Mouse (Mus musculus): ENCODE measurements around the gene Kirrel3. TPM values are rescaled to one million over a fixed set of nuclear protein-coding genes. Genes with fewer than 3 reads are reported as not detected.

Kirrel3 gene
- total RNA-seq, 2 experiments from 2014 or later: 0.61 to 0.77 TPM

DNA sequence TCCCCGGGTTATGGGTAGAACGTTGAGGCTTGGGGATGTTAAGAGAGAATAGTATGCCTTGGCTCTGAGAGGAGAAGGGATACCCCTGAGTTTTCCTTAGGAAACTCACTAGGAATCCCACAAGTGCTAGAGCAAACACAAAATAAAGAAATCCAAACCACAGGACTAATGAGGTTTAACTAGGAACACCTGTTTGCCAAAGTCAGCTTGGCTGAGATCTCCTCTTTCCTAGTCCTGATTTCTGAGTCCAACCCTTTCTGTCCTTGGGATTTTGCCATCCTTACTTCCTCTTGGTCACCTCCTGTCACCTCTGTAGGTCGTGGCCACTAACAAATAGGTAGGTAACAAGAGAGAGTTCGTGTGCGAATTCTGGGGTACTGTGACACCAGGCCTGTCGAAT, 540.6 kb downstream of the Kirrel3 start:
- intact Hi-C loops (cut with DNase I): no loop called here
- no peak overlapping the region for H3K27ac ChIP-seq
- no peak for DNase-seq
- no peak for TF ChIP-seq CTCF (IDR thresholded peaks at IDR 0.05)
- no peak overlapping the region for H3K4me3 ChIP-seq

DNA sequence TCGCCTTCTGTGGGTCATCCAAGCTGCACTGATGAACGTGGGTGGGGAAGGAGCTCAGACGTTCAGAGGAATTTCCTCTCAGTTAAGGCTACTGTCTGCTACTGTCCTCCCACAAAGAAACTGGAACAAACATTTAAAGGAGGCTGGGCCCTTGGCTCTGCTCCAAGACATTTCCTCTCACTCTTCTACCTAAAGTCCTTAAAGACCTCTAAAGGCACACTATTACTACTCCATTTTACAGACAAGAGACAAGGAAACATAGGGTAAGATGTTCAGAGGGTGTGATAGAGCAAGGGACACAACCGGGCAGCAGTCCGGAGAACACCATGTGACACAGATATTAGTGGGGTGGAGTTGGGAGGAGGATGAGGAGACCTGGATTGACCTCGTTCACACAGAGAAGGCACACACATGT, 541.2 kb downstream of the Kirrel3 start:
- intact Hi-C loops (cut with DNase I): no loop called here
- no peak for DNase-seq
- no peak for TF ChIP-seq CTCF (IDR thresholded peaks at IDR 0.05)
- H3K4me3 ChIP-seq: no peak overlapping the region
- 0 out of 2 replicates have a peak overlapping the region, but pooled peaks have one; percentile 1 for H3K27ac ChIP-seq

DNA sequence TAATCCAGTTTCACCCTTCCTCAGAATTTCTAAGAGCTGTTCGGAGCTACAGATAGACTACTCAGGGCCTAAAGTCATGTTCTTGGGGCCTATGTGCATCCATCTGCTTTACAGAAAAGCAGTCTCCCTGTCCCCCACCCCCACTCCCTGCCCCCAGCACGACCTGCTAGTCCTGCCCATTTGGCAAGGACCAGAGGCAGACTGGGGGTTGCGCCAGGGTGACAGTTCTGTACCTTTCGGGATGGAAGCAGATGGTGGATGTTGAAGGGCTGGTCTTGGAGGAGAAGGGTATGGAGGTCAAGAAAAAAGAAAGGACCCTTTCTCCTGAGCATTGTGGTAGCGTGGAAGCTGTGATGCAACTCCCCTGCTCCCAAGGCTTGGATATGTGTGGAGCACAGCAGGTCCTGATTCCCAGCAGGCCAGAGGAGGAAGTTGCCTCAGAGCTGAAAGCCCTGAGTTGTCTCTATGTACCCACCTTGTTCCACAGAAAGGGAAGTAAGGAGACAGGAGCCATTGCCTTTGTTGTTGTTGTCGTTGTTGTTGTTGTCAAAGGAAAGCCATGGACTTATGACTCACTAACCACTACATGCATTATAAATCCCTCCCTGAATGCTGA, 541.8 kb downstream of the Kirrel3 start:
- TF ChIP-seq CTCF (IDR thresholded peaks at IDR 0.05): no peak
- intact Hi-C loops (cut with DNase I): no loop called here
- Histone ChIP-seq H3K4me3 (no peak overlapping the region), H3K27ac (0 out of 2 replicates have a peak overlapping the region, but pooled peaks have one; percentile 1)
- DNase-seq: no peak

DNA sequence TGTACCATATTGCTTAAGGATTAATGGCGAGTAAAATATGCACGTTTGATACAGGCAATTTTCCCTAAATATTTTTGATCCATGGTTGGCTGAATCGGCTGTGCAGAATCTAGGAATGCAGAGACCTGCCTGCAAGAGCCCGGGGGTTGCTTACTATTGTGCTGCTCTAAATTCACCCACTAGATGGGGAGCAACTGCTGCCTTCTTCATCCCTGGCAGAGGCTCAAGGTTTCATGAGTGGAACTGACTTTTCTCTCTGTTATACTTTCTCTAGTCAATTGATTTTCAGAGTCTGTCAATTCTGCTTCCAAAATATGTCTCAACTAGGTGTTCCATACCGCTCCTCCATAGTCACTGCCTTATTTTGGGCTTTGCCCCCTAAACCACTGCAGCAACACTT, 545.1 kb downstream of the Kirrel3 start:
- peak; percentile 42 for DNase-seq
- TF ChIP-seq CTCF (IDR thresholded peaks at IDR 0.05): peak; percentile 69
- Histone ChIP-seq H3K4me3 (no peak overlapping the region), H3K27ac (no peak overlapping the region)
- intact Hi-C loops (cut with DNase I): no loop called here

DNA sequence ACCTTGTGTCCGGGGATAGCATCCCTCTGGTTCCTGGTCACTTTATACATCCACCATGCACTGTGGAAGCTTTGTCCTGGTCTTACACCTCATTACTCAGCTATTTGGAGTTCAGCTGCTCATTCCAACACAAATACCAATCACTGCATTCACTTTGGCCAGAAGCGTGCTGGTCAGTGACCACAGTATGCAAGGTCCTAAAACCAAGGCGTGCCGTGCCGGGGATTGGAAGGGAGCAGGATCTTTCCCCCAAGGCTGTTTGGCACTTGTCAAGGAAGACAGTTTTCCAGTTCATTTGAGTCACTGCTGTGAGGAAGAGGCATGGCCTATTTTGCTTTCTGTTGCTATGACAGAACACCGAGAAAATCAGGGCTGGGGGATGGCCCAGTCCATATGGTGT, 546.8 kb downstream of the Kirrel3 start:
- no peak for DNase-seq
- Histone ChIP-seq H3K4me3 (no peak overlapping the region), H3K27ac (no peak overlapping the region)
- intact Hi-C loops (cut with DNase I): no loop called here
- no peak for TF ChIP-seq CTCF (IDR thresholded peaks at IDR 0.05)

DNA sequence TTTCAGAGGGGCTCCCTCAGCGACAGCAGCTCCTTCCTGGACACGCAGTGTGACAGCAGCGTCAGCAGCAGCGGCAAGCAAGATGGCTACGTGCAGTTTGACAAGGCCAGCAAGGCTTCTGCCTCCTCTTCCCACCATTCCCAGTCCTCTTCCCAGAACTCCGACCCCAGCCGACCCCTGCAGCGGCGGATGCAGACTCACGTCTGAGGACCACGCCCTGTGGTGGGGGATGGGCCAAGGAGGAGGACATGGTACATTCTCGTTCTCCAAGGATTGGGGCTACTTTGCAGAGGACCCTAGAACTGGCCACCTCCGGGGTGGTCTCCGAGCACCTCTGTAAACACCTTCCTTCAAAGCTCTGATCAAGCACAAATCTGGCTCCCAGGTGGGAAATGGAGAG, 549.4 kb downstream of the Kirrel3 start:
- no peak for TF ChIP-seq CTCF (IDR thresholded peaks at IDR 0.05)
- Histone ChIP-seq H3K4me3 (no peak overlapping the region), H3K27ac (no peak overlapping the region)
- DNase-seq: no peak
- intact Hi-C loops (cut with DNase I): no loop called here

DNA sequence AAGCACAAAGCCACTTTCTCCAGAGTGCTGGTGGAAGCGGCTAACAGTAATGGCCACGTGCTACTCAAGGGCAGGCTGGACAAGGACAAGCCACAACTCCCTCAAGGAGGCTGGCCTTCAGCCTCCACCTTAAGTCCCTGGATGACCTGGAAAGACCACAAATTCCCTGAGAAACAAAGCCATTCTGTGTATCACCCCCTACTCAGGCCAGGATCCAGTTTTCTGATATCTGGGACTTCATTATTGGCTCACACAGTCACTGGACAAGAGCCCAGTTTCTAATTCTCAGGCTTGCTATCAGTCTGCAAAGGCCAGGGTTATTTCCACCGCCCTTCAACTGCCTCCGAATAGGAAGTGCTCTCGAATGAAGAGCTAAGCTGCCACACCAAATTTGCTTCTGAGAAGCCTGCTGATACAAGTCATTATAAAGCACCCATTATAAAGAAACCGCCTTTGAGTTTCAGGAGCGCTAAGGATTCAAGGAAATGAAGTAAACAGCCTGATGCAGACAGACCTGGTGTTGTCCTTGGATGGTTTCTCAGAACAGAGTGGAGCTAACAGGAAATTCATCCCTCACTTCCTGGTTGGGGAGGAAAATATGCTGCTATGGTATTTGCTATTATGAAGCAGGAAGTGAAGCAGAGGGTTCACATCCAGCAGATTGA, 553.4 kb downstream of the Kirrel3 start:
- no peak for TF ChIP-seq CTCF (IDR thresholded peaks at IDR 0.05)
- DNase-seq: no peak
- Histone ChIP-seq H3K27ac (peak overlapping the region; percentile 51), H3K4me3 (peak overlapping the region; percentile 11)
- intact Hi-C loops (cut with DNase I): no loop called here

DNA sequence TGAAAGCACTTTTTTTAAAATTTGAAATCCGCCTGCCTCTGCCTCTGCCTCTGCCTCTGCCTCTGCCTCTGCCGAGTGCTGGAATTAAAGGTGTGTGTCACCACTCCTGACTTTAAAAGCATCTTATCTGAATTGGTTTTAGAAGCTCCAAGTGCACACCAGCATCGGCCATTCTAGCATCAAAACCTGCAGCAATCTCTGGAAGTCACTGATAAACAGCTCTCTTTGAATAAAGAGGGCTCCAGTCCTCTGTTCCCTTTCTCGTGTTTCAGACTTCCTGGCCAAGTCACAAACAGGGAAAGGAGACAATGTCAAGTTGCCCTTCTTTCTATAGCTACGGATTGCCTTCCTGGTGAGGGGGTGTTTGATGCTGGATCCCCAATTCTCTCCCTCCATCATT, 554.2 kb downstream of the Kirrel3 start:
- Histone ChIP-seq H3K4me3 (no peak overlapping the region), H3K27ac (peak overlapping the region; percentile 51)
- intact Hi-C loops (cut with DNase I): no loop called here
- TF ChIP-seq CTCF (IDR thresholded peaks at IDR 0.05): no peak
- no peak for DNase-seq

DNA sequence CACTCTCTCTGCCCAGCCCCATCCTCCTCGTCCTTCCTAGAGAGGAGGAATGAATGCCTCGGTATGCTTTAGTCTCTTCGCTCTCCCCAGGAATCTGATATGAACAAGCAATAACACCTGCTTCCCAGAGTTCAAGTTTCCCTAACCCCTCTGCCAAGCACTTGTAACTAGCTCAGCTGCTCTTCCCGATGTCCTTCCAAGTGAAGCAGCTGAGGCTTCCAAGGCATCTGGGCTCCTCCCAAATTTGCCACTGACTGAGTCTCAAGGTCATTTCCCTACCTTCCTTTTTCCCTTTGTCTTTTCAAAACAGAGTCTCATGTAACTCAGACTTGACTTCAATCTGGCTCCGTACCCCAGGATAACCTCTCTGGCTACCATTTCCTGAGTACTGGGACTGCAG, 555.8 kb downstream of the Kirrel3 start:
- Histone ChIP-seq H3K27ac (peak overlapping the region; percentile 20), H3K4me3 (no peak overlapping the region)
- intact Hi-C loops (cut with DNase I): no loop called here
- TF ChIP-seq CTCF (IDR thresholded peaks at IDR 0.05): no peak
- DNase-seq: peak; percentile 57

DNA sequence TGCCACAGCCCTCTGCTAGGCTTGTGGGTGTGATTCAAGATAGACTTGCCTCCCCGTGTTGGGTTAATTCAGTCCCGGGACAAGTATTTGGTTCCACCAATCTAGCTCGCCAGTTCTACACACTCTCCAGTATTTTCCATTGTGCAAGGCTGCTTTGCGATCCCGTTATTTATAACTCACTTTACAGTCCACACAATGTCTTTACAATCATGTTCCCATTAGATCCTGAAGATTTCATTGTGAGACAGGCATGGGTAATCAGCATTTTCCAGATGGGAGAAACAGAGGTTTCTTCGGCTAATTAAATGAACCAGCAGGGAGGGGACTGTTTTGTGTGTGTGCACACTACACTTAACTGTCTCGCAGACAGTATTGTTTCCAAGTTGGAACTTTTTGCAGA, 557.9 kb downstream of the Kirrel3 start:
- peak overlapping the region; percentile 56; the same call in 1 of the 2 replicates for H3K27ac ChIP-seq
- no peak overlapping the region for H3K4me3 ChIP-seq
- intact Hi-C loops (cut with DNase I): no loop called here
- no peak for TF ChIP-seq CTCF (IDR thresholded peaks at IDR 0.05)
- DNase-seq: no peak

DNA sequence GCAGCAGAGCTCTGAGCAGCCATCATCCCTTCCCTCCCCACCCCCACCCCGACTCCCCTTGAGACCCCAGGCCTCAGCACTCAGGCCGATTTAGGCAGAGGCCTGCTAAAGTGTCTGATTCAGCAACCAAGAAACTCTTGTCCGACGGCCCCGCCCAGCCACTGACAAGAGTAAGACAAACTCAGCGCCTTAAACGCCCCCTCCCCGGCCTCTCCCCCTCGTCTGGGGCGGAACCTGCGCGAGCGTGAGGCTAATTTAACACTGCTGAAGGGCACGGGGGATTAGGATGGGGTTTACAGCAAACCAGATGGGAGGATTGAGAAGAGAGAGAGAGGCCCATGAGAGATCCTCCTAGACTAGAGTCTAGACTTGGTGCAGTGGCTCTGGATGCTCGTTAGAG, 558.8 kb downstream of the Kirrel3 start:
- no peak overlapping the region for H3K4me3 ChIP-seq
- H3K27ac ChIP-seq: peak overlapping the region; percentile 75; the same call in 1 of the 2 replicates
- DNase-seq: no peak
- intact Hi-C loops (cut with DNase I): no loop called here
- no peak for TF ChIP-seq CTCF (IDR thresholded peaks at IDR 0.05)

DNA sequence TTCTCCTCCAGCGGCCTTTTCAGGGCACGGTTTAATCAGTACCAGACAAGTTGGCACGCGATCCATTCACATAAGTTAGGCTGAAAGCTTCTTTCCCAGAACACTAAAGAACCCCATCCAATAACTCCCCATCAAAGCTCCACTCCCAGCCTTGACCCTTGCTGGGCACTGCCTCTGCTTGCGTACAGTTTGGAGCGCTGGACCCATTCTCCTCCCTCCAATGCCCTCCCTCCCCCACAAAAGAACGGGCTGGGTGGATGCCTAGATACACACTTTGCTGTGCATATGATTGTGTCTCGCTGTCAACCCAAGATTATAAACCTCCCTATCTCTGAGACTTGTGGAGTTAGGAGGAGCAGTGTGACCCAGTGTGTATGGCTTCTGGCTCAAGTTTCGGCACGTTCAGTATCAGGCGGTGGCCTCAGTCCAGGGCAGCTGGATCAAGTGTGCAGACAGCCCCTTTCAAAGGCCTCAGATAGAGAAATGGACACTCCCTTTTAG, 559.4 kb downstream of the Kirrel3 start:
- TF ChIP-seq CTCF (IDR thresholded peaks at IDR 0.05): no peak
- intact Hi-C loops (cut with DNase I): loop anchor here (5.0 kb wide), 1 partner anchor 67 kb away; no protein-coding TSS in a partner anchor
- H3K4me3 ChIP-seq: 0 out of 2 replicates have a peak overlapping the region, but pooled peaks have one; percentile 7
- peak; percentile 61 for DNase-seq
- peak overlapping the region; percentile 75 for H3K27ac ChIP-seq

DNA sequence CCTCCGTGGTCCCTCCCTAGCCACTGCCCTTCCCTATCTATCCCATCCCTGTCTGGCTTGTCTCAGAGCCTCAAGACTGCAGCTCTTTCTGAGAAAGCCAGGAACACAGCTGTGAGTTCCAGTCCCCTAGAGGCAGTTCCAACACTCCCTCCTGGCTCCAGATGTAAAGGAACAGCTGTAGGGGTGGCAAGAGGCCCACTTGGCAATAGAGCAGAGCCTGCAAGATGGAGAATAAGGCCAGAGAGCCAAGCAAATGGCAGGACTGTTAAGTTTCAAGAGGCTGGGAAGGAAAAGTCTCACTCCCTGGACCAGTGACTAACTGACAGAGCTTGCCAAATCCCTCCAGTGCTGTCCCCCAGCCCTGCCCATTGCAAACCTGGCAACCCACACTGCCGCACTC, 560.1 kb downstream of the Kirrel3 start:
- Histone ChIP-seq H3K27ac (peak overlapping the region; percentile 75), H3K4me3 (no peak overlapping the region)
- no peak for TF ChIP-seq CTCF (IDR thresholded peaks at IDR 0.05)
- DNase-seq: peak; percentile 91
- intact Hi-C loops (cut with DNase I): loop anchor here (5.0 kb wide), 1 partner anchor 67 kb away; no protein-coding TSS in a partner anchor
